Mouse (Mus musculus) hindbrain, embryonic 12.5 days (tissue): Measurements from ENCODE around the gene Psmc2. TPM values are rescaled to one million over a fixed set of nuclear protein-coding genes. Genes with fewer than 3 reads are reported as not detected.
A peak's percentile ranks its signal among the peaks of the same experiment; 100 is the strongest.

ENCODE experiments used
- ATAC-seq: fragments of 200-750 bp; cut with Nextera tagmentation; 2 replicates; pipeline ENCODE4 v1.8.0; 2017; ENCODE audit warnings: moderate TSS enrichment; ENCODE audit not compliant: low FRiP score
- H3K27ac ChIP-seq: fragments of 300-500 bp; sonication (generic); 2 replicates; pipeline ENCODE4 v1.5.1; 2016; ENCODE audit warnings: mild to moderate bottlenecking
- H3K27me3 ChIP-seq: fragments of 300-500 bp; sonication (generic); 2 replicates; pipeline ENCODE4 v1.6.1; 2016; ENCODE audit warnings: mild to moderate bottlenecking
- H3K36me3 ChIP-seq: fragments of 300-500 bp; sonication (generic); 2 replicates; pipeline ENCODE4 v1.6.1; 2016; ENCODE audit warnings: mild to moderate bottlenecking
- H3K4me1 ChIP-seq: fragments of 300-500 bp; sonication (generic); 2 replicates; pipeline ENCODE4 v1.6.1; 2016
- H3K4me2 ChIP-seq: fragments of 300-500 bp; sonication (generic); replicated peaks from 2 replicates; pipeline ENCODE4 v1.6.1; 2016; ENCODE audit warnings: mild to moderate bottlenecking
- H3K4me3 ChIP-seq: fragments of 300-500 bp; sonication (generic); 2 replicates; pipeline ENCODE4 v1.5.1; 2016; ENCODE audit warnings: mild to moderate bottlenecking
- H3K9ac ChIP-seq: fragments of 300-500 bp; sonication (generic); 2 replicates; pipeline ENCODE4 v1.6.1; 2016; ENCODE audit warnings: mild to moderate bottlenecking, moderate library complexity
- H3K9me3 ChIP-seq: fragments of 300-500 bp; sonication (generic); replicated peaks from 2 replicates; pipeline ENCODE4 v1.6.1; 2016; ENCODE audit warnings: mild to moderate bottlenecking
- WGBS: fragments of 180-500 bp; shearing (Covaris S2); methylation state at CpG from one replicate; pipeline ENCODE4 v1.1.7; 2016; 5-methylcytosine and 5-hydroxymethylcytosine counted together
- polyA plus RNA-seq: library from polyadenylated mRNA; unstranded; fragments of >200 nt; fragmentation: Nextera tagmentation; extraction: Ambion mirVana; gene quantifications from 2 replicates; pipeline ENCODE4 v1.2.1, GENCODE M21; 2016

Gene Psmc2
- polyA plus RNA-seq, 1 experiment from 2014 or later, result 193 TPM

DNA sequence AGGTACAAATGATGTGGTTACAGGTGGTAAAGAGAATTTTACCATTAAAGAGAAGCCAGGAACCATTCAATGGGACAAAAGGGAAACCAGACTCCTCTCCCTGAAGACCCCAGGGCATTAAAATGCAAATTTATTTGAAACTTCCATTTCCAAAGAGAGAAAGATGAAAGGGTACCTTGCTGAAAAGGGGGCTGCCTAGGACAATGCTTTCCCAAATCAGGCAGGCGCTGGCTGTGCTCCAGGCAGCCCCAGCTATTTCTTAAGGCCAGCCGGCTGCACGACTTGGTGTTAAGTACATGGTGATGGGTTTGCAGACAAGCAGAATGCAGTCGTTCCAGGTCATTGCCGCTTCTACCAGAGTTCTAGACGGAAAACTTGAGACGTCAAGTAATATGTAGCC lies 41.3 kb downstream of the Psmc2 start:
- 0 out of 2 replicates have a peak, but pooled peaks cover 3% of the 10 kb centered on the region for H3K4me1 ChIP-seq
- H3K4me2 ChIP-seq, result no peak overlapping the region
- H3K4me3 ChIP-seq, result no peak overlapping the region
- 19% methylated on average over 7 of the region's 7 CpGs for WGBS
- no peak for ATAC-seq
- H3K9me3 ChIP-seq, result no peaks in the 10 kb centered on the region
- H3K36me3 ChIP-seq, result no peaks in the 10 kb centered on the region
- H3K27ac ChIP-seq, result no peak overlapping the region
- no peaks in the 10 kb centered on the region for H3K27me3 ChIP-seq
- no peak overlapping the region for H3K9ac ChIP-seq

DNA sequence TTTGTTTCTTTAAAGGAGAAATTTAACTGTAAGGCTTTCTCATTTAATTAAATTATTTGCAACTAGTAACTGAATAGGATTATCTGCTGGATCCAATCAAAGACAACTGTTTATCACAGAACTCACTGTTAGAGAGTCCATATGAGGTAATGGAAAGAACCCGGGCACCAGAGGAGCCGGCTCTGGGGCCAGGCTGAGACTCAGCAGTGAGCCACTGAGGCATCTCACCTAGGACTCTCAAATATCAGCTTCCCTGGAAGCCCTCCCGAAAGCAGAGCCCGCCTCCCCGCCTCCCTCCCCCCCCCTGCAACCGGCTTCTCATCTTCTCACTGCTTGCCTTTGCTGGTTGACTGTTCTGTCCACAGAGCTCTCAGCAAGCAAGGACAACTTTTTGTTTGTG lies 42.6 kb downstream of the Psmc2 start:
- Histone ChIP-seq H3K27ac (no peak overlapping the region), H3K36me3 (no peaks in the 10 kb centered on the region), H3K9me3 (no peaks in the 10 kb centered on the region), H3K4me3 (no peak overlapping the region), H3K27me3 (no peaks in the 10 kb centered on the region), H3K9ac (no peak overlapping the region), H3K4me2 (no peak overlapping the region), H3K4me1 (0 out of 2 replicates have a peak, but pooled peaks cover 3% of the 10 kb centered on the region)
- 26% methylated on average over 3 of the region's 6 CpGs for WGBS
- ATAC-seq, result no peak

DNA sequence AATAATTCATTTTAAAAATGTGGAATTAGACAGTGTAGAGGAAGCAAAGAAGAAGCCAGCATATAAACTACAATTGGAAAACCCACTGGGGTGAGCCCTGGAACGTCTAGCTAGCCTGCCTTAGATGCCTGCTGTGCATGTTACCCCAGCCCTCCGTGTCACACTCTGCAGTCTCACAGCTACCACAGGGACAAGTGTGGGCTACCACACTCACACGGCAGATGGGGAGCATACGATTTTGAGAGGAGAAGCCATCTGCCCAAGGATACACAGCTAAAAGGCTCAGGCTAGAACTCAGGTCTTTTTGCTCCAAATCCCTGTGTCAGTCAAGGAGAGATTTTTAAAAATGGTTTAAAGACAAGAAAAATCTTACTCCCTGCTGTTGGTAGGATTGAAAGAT lies 43.8 kb downstream of the Psmc2 start:
- Histone ChIP-seq H3K27me3 (no peaks in the 10 kb centered on the region), H3K9me3 (no peaks in the 10 kb centered on the region), H3K9ac (no peak overlapping the region), H3K4me1 (0 out of 2 replicates have a peak, but pooled peaks cover 3% of the 10 kb centered on the region), H3K36me3 (no peaks in the 10 kb centered on the region), H3K4me3 (no peak overlapping the region), H3K27ac (no peak overlapping the region), H3K4me2 (no peak overlapping the region)
- ATAC-seq, result no peak
- WGBS, result 62% methylated on average over 4 of the region's 4 CpGs

DNA sequence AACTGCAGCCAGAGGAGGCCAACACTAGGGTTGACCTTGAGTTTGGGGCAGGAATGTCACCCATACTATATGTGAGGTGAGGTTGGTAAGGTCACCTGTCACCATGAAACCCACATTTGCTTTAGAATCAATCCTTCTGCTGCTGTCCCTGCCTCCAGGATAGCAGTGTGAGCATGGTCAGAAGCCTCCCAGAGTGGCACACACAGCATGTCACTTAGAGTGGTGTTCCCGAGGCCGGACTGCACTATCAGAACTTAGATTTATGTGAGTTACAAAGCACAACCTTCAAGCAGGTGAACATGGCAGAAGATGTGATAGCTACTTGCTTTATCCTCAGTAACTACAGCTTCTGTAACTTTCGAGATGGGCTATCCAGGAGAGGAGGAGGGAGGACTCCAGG lies 46.7 kb downstream of the Psmc2 start:
- no peak overlapping the region for H3K27ac ChIP-seq
- ATAC-seq, result no peak
- no peaks in the 10 kb centered on the region for H3K27me3 ChIP-seq
- no peak overlapping the region for H3K4me2 ChIP-seq
- 82% methylated on average over 3 of the region's 3 CpGs for WGBS
- no peaks in the 10 kb centered on the region for H3K4me1 ChIP-seq
- no peaks in the 10 kb centered on the region for H3K36me3 ChIP-seq
- no peak overlapping the region for H3K4me3 ChIP-seq
- H3K9me3 ChIP-seq, result no peaks in the 10 kb centered on the region
- no peak overlapping the region for H3K9ac ChIP-seq

DNA sequence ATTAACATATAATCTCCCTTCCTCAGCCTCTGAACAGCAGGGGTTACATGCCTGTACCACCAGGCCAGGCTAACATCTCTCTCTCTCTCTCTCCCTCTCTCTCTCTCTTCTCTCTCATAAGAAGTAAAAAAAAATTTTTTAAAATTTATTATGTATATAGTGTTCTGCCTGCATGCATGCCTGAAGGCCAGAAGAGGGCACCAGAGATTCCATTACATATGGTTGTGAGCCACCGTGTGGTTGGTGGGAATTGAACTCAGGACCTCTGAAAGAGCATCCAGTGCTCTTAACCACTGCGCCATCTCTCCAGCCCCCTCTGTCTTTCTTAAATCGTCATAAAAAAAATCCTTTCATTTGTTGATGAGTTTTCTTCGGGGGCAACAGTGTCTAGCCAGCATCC lies 59.6 kb downstream of the Psmc2 start:
- 72% methylated on average over 4 of the region's 4 CpGs for WGBS

DNA sequence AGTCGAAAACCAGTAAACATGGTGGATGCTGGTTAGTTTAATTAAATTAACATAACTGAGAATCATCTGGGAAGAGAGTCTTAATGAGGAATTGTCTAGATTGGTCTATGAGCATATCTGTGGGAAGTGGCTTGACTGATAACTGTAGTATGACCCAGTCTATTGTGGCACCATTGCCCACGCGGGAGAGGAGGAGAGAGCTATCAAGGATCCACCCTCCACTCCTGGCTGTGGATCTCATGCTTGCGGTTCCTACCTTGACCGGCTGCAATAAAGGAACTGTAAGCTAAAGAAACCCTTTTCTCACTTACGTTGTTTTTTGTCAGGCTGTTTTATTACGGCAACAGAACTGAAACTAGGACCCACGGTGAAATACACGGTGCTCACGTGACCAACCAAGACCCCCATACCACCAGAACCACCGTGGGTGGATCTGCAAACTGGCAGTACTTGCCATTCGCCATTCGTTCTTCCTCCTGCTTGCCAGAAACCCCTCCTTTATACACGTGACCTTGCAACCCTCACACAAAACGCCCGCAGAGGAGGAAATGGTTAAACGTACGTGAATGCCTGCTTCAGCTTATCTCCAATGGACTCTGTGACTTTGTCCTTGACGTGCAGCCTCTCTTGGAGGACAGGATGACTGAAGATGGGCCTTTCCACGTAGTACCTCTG lies 61.7 kb downstream of the Psmc2 start:
- H3K9me3 ChIP-seq, result no peaks in the 10 kb centered on the region
- 87% methylated on average over 20 of the region's 20 CpGs for WGBS
- no peak for ATAC-seq

More for the DNA sequence above, 59.6 kb downstream of the Psmc2 start:
- Histone ChIP-seq H3K4me2 (no peak overlapping the region), H3K4me1 (no peaks in the 10 kb centered on the region), H3K27me3 (no peaks in the 10 kb centered on the region), H3K9me3 (no peaks in the 10 kb centered on the region), H3K36me3 (no peaks in the 10 kb centered on the region), H3K27ac (no peak overlapping the region), H3K9ac (no peak overlapping the region), H3K4me3 (no peak overlapping the region)
- ATAC-seq, result no peak

DNA sequence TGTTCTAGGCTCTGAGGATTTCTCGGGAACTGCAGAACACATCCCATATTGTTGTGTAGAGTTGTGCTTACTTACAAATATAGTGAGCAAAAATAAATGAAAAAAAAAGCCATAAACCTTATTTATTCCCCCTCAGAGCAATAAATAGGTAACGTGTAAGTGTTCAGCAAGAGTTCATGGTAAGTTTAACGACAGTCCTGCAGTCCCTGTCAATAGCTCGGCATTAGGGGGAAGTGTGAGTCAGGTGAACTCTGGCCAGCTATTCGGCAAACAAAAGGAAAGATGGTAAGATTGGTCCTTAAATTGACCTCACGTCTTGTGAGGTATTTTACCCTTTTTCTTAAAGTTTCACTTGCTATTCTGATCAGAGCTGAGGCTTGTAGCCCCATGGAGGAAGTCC lies 62.4 kb downstream of the Psmc2 start:
- H3K4me3 ChIP-seq, result no peak overlapping the region
- no peak for ATAC-seq
- no peaks in the 10 kb centered on the region for H3K27me3 ChIP-seq
- WGBS, result 86% methylated on average over 6 of the region's 6 CpGs
- no peaks in the 10 kb centered on the region for H3K9me3 ChIP-seq
- no peak overlapping the region for H3K4me2 ChIP-seq
- H3K9ac ChIP-seq, result no peak overlapping the region
- no peak overlapping the region for H3K27ac ChIP-seq
- H3K4me1 ChIP-seq, result no peaks in the 10 kb centered on the region
- H3K36me3 ChIP-seq, result no peaks in the 10 kb centered on the region

More for the DNA sequence above, 61.7 kb downstream of the Psmc2 start:
- no peaks in the 10 kb centered on the region for H3K27me3 ChIP-seq
- no peaks in the 10 kb centered on the region for H3K4me1 ChIP-seq
- H3K27ac ChIP-seq, result no peak overlapping the region
- no peak overlapping the region for H3K4me3 ChIP-seq
- no peaks in the 10 kb centered on the region for H3K36me3 ChIP-seq
- no peak overlapping the region for H3K4me2 ChIP-seq
- H3K9ac ChIP-seq, result no peak overlapping the region

DNA sequence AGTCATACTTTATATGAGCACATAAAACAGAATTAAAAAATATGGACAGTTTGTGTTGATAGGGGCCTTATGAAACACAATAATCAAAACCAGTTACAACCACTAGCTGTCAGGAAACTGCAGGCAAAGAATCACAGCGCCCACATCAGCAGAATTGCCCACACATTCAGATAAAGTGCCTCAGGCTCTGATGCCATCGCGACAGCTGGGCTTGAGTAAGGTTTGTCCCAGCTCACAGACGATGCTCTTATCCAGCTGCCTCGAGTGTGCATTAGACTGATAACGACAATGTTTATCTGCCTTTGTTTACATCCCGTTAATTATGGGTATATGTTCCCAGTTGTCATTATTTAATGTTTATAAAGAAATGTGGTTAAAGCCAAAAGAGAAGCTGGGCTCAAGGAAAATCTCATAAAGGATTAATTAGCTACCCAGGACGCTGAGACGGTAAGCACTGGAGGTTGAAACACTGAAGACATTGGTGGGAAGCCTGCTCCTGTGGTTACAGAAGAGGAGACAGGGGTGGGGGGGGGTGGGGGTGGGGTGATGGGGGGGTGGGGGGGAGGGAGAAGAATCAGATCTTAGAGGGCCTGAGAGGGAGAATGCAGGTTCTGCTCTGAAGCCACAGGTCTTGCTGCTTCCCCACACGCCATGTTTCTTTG lies 66.7 kb downstream of the Psmc2 start:
- no peaks in the 10 kb centered on the region for H3K4me1 ChIP-seq
- no peaks in the 10 kb centered on the region for H3K36me3 ChIP-seq
- no peak overlapping the region for H3K4me2 ChIP-seq
- no peak overlapping the region for H3K4me3 ChIP-seq
- no peaks in the 10 kb centered on the region for H3K27me3 ChIP-seq
- WGBS, result 62% methylated on average over 10 of the region's 10 CpGs
- H3K27ac ChIP-seq, result no peak overlapping the region
- peak; percentile 54; the same call in 1 of the 2 replicates for ATAC-seq
- H3K9me3 ChIP-seq, result no peaks in the 10 kb centered on the region
- no peak overlapping the region for H3K9ac ChIP-seq

Other genes with a start within 250 kb of the Psmc2 start
- 42.3 and 53.1 TPM in 2 replicates for gene Lrrc17, start 241.7 kb upstream of the Psmc2 start, polyA plus RNA-seq
- gene Fbxl13, start 139.6 kb upstream of the Psmc2 start, polyA plus RNA-seq, result 0.33 and 0.44 TPM in 2 replicates
- gene Armc10, start 139.5 kb upstream of the Psmc2 start, polyA plus RNA-seq, result 63.5 and 67.5 TPM in 2 replicates
- gene Napepld, start 83.9 kb upstream of the Psmc2 start, polyA plus RNA-seq, result 4.9 and 5.2 TPM in 2 replicates
- gene Pmpcb, start 48.1 kb upstream of the Psmc2 start, polyA plus RNA-seq, result 85.9 and 90.0 TPM in 2 replicates
- gene Dnajc2, start within 50 bp of the Psmc2 start, polyA plus RNA-seq, result 81.0 and 86.5 TPM in 2 replicates
- not detected in 2 replicates for gene Slc26a5, start 80.3 kb downstream of the Psmc2 start, polyA plus RNA-seq